Mouse (Mus musculus) adrenal gland (tissue): ENCODE data around the gene Rrp12.

Experiments used
- intact Hi-C: fragments of 180-260 bp; cut with DNase I; formaldehyde crosslinking; loops from one replicate; pipeline ENCODE4 v1.15.1; 2025

Rrp12 gene

DNA sequence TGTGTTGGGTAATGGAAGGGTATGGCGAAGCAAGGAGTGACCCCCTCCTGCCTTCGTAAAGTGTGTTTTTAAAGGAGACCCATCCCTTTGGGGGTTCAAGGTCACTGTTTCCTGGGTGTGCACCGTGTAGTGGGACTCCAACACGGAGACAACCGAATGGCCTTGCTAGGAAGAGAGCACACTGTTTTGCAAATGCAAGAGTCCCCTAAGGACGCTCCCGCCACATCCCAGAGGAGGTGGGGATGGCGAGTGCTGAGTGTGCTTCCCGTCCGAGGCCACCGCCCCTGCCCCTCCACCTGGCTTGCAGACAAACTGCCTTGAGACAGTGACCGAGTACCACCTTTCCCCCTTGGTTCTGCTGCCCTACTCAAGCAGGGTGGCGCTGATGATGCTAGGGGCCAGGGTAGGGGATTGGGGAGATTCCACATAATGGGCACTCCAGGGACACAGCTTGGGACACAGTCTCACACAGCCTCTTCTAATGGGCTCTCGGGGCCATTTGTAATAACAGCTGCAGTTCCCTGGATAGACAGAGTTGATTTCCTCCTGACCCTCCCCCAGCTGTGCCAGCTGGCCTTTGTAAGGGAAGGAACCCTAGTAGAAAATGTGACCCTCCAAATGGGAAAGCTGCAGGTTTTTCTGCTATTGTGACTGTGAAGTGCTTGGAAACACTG lies 64.1 kb downstream of the Rrp12 start:
- intact Hi-C loops: no loop called here

DNA sequence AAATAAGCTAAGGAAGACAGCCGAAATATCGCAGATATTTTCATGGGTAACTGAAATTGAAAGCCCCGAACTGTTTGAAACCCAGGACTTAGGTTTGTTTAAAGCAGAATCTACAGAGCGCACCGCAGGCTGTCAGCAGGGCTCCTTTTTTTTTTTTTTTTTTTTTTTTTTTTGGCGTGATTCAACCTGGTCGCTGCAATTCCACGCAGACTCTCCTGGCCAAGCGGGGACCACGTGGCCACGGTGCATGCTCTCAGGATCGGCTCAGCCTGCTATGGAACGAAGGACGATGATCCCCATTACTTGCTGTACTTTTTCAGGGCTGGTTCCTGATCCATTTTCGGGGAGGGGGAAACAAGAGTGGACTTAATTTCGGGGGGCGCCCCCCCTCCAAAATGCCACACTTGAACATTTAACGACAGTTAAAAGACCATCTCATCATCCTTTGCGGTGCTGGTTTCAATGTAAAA lies 64.8 kb downstream of the Rrp12 start:
- intact Hi-C loops: no loop called here

DNA sequence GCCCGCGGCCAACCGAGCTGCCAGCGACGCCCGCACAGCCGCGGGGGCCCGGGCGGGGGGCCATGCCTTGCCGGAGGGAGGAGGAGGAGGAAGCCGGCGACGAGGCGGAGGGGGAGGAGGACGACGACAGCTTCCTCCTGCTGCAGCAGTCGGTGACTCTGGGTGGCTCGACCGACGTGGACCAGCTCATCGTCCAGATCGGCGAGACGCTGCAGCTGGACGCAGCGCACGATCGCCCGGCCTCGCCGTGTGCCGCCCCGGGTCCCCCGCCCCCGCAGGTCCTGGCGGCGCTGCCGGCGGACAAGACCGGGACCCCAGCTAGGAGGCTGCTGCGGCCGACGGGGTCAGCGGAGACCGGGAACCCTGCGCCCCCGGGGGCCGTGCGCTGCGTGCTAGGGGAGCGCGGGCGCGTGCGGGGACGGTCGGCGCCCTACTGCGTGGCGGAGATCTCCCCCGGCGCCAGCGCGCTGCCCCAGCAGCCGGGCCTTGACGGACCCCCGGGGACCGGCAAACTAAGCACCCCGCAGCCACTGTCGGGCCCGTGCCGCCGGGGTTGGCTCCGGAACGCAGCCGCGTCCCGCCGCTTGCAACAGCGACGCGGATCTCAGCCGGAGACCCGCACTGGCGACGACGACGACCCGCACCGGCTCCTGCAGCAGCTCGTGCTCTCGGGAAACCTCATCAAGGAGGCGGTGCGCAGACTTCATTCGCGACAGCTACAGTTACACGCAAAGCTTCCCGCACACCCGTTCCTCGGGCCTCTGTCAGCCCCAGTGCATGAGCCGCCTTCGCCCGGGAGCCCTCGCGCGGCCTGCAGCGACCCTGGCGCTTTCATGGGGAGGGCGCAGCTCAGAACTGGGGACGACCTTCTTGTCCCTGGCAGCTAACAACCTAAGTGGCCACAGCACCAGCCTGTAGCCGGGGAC lies 65.6 kb downstream of the Rrp12 start:
- intact Hi-C loops: no loop called here

DNA sequence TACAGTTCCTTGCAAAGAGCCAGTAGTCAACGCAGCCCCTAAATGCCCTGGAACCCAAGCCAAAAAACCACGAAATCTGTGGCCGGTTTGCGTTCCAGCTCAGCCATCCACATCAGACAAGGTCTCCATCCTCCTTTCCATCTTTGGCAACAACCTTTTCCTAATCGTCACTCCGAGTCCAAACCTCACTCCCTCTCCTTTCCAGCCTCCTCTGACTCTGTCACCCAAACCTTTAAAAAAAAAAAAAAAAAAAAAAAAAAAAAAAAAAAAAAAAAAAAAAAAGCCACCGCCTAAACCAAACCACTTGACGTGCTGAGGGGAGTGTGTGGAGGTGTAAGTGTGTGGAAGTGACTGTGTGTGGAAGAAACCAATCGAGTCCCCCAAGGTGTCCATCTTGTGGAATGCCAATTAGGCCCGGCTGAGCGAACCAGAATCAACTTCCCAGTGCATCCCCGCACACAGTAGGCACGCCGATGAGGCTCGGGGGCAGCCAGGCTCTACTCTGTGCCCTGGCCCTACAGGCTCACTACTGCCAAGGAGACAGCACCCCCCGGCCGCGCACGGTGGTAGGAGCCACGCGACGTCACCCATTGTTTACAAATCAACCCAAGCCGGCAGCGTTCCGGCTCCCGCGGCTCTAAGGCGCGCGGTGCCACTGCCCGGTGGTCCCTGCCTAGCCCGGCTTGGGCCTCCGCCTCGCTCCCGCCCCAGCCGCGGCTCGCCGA lies 66.4 kb downstream of the Rrp12 start, which contains the start of gene Frat1:
TSS of gene Frat1 (plus strand) at position 590 of the 725 bp plus-strand sequence.
- intact Hi-C loops: no loop called here

DNA sequence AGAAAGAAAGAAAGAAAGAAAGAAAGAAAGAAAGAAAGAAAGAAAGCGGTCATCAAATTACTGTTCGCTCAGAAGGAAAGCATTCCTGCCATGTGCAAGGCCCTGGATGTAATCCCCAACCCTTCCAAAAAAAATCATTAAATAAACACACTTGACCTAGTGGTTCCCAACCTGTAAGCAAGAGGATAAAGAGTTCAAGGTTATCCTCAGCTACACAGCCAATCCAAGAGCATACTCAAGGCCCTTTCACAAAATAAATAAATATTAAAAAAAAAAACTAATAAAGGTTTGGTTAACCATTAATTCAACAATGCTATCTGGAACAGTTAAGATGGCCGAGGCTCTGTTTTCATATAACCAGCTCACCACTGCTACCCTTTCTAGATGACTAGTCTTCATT lies 67.0 kb downstream of the Rrp12 start:
- intact Hi-C loops: no loop called here

DNA sequence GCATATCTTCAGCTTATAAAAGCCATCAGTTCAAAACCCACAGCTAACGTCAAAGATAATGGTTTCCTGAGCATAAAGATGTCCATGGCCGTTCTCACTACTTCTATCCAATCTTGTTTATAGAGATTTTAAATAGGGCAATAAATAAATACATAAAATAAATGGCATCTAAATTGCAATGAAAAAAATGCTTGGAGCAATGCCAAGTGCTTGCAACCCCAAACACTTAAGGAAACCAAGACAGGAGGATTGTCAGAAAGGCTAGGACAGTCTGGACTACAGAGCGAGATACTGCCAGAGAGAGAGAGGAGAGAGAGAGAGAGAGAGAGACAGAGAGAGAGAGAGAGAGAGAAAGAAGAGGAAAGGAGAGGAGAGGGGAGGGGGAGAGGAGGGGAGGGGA lies 69.4 kb downstream of the Rrp12 start:
- intact Hi-C loops: no loop called here

DNA sequence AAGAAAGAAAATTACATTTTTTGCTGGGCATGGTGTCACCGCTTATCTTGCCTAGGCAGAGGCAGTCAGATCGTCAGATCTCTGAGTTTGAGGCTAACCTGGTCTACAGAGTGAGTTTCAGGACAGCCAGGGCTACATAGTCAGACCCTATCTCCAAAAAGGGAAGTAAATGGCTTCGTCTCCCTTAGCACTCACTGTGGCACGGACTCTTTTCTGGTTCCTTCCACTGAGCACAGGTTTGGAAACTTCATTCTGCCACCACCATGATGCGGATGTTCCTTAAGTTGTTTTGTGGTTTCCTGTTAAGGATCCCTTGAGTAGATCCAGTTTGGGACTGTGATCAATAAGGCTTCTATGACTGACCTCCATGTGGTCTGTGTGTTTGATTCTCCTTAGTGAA lies 71.0 kb downstream of the Rrp12 start:
- intact Hi-C loops: no loop called here

DNA sequence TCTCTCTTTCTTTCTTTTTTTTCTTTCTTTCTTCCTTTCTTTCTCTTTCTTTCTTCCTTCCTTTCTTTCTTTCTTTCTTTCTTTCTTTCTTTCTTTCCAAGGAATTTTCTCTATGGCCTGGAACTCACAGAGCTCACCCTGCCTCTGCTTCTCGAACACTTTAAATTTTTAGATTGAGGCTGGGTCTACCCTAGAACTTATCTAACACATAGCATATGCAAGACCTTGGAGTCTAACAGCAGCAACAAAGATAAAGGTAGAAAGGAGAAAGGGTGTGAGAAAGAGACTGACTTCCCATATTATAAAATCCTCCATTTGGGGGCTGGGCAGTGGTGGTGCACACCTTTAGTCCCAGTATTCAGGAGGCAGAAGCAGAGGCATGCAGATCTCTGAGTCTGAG lies 73.4 kb downstream of the Rrp12 start:
- intact Hi-C loops: no loop called here

DNA sequence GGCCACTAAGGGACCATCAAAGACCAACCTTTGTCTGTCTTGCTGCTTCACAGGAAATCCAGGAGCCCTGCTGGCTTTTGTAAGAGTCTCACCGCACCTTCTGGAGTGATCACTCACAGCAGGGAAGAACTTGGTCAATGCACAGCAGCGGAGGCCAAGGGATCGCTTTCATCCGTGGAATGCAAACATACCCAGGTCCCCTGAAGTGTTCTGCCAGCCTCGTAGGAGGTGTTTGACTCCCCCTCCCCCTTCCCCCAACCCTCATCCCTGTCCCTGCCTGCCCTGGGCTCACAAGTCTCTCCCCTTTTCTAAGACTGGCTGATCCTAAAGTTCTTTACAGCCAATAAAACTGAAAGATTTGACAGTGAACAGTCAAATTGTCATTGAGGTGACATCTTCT lies 74.5 kb downstream of the Rrp12 start:
- intact Hi-C loops: no loop called here

DNA sequence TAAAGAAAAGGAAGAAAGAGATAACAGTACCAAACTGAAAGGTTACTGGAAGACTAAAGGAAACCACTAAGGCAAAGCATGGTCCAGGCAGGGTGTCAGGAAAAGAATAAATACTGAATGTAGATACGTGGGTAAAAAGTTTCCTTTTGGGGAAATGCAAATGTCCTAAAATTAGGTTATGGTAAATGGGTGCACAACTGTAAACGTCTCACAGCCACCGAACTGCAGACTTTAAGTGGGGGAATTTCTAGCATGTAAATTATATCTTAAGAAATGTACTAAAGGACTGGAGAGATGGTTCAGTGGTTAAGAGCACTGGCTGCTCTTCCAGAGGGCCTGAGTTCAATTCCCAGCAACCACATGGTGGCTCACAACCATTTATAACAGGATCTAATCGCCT lies 77.2 kb downstream of the Rrp12 start:
- intact Hi-C loops: no loop called here

DNA sequence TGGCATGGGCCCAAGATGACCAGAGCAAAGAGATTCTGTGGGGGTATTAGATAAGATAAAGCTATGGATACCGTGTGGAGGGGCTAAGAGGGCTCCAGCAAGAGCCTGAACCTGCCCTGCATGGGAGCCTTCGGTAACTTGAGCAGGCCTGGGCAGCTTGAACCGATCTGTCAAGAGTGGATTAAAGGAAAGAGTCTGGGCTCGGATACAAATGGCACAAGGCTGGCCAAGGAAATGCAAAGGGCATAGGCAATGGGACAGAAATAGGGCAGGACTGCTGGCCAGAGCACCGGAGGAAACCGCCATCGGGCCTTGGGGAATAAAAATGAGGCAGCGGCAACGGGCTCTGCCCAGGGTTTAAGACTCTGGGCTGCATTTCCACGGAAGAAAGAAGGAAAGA lies 78.6 kb downstream of the Rrp12 start:
- intact Hi-C loops: no loop called here

DNA sequence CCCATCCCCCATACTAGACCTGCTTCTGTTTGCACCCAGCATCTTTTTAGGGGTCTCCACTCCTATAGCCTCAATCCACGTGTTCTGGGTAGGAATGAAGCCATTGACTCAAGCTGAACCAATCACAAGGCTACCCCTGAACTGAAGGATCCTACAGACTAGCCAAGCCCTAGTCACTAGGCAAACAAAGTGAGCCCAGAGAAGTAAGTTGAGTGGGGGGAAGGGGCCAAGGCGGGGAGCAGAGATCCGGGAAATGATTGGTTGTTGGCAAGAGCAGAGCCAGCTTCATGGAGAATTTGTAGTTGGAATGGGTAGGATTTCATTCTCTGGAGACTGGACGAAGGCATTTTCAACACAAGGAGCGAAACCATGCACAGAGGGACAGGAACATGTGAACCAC lies 79.1 kb downstream of the Rrp12 start:
- intact Hi-C loops: no loop called here

DNA sequence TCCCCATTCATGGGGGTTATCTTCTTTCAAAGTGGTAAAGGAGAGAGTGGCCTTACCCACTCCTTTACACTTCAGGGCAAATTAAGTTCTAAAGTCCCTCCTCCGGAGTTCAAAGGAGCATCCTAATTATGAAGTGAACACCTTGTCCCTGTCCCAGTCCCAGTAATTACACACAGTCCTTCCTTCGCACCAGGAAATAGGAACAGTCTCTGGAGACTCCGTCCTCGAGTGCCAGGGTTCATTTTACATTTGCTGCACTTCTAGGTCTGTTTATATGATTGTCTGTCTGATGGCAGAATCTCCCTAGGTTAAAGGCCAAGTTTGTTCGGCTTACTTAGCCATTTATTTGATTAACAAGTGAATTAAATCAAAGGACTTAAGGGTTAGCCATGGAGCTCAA lies 79.6 kb downstream of the Rrp12 start:
- intact Hi-C loops: no loop called here

DNA sequence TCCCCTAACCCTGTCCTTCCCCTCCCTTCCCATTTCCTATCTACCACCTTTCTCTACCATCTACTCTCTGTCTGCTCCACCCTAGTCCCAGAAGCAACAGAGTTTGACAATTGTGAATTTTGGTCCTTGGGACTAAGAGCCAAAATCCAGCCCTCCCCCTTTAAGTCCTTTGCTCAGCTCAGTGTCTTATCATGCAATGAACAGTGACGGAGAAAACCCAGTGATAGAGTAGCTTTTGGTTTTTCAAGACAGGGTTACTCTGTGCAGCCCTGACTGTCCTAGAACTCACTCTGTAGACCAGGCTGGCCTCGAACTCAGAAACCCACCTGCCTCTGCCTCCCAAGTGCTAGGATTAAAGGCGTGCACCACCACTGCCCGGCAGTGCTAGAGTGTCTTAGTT lies 82.6 kb downstream of the Rrp12 start:
- intact Hi-C loops: no loop called here
